Mouse (Mus musculus) midbrain, embryonic 14.5 days (tissue): ENCODE measurements around the gene Fam171a2. TPM values are rescaled to one million over a fixed set of nuclear protein-coding genes. Genes with fewer than 3 reads are reported as not detected.

Source experiments
- ATAC-seq: fragments of 200-750 bp; cut with Nextera tagmentation; 2 replicates; pipeline ENCODE4 v1.8.0; 2017; ENCODE audit warnings: moderate number of reproducible peaks, moderate library complexity; ENCODE audit not compliant: low FRiP score, low TSS enrichment
- DNase-seq: peaks from one replicate; pipeline ENCODE4 v3.0.0-alpha.2; 2015
- H3K27ac ChIP-seq: fragments of 300-500 bp; sonication (generic); replicated peaks from 2 replicates; pipeline ENCODE4 v1.5.1; 2014; ENCODE audit warnings: mild to moderate bottlenecking, low read depth, low read length, moderate library complexity
- H3K27me3 ChIP-seq: fragments of 300-500 bp; sonication (generic); 2 replicates; pipeline ENCODE4 v1.6.1; 2014; ENCODE audit warnings: low read length, control low read depth, mixed read lengths; ENCODE audit not compliant: control insufficient read depth, insufficient read depth
- H3K36me3 ChIP-seq: fragments of 300-500 bp; sonication (generic); 2 replicates; pipeline ENCODE4 v1.6.1; 2014; ENCODE audit warnings: low read length, control low read depth; ENCODE audit not compliant: control insufficient read depth, insufficient read depth
- H3K4me1 ChIP-seq: fragments of 300-500 bp; sonication (generic); 2 replicates; pipeline ENCODE4 v1.6.1; 2014; ENCODE audit warnings: mild to moderate bottlenecking, antibody characterized with exemption, low read length, control low read depth; ENCODE audit not compliant: control insufficient read depth, insufficient read depth
- H3K4me2 ChIP-seq: fragments of 300-500 bp; sonication (generic); 2 replicates; pipeline ENCODE4 v1.6.1; 2014; ENCODE audit warnings: mild to moderate bottlenecking, low read length, moderate library complexity
- H3K4me3 ChIP-seq: fragments of 300-500 bp; sonication (generic); replicated peaks from 2 replicates; pipeline ENCODE4 v1.5.1; 2014; ENCODE audit warnings: low read depth, low read length
- H3K9ac ChIP-seq: fragments of 300-500 bp; sonication (generic); replicated peaks from 2 replicates; pipeline ENCODE4 v1.6.1; 2014; ENCODE audit warnings: mild to moderate bottlenecking, low read length, moderate library complexity
- H3K9me3 ChIP-seq: fragments of 300-500 bp; sonication (generic); 2 replicates; pipeline ENCODE4 v1.6.1; 2016; ENCODE audit warnings: low read length, control low read depth, mixed read lengths; ENCODE audit not compliant: control insufficient read depth
- WGBS: fragments of 180-500 bp; shearing (Covaris S2); extraction: QIAGEN DNeasy Blood & Tissue Kit; methylation state at CpG from one replicate; pipeline ENCODE4 v1.1.7; 2014; 5-methylcytosine and 5-hydroxymethylcytosine counted together
- polyA plus RNA-seq: library from polyadenylated mRNA; unstranded; fragments of >200 nt; fragmentation: Nextera tagmentation; extraction: Ambion mirVana; gene quantifications from 2 replicates; pipeline ENCODE4 v1.2.1, GENCODE M21; 2014

Gene Fam171a2
- polyA plus RNA-seq, 1 experiment from 2014 or later: 28.6 TPM

DNA sequence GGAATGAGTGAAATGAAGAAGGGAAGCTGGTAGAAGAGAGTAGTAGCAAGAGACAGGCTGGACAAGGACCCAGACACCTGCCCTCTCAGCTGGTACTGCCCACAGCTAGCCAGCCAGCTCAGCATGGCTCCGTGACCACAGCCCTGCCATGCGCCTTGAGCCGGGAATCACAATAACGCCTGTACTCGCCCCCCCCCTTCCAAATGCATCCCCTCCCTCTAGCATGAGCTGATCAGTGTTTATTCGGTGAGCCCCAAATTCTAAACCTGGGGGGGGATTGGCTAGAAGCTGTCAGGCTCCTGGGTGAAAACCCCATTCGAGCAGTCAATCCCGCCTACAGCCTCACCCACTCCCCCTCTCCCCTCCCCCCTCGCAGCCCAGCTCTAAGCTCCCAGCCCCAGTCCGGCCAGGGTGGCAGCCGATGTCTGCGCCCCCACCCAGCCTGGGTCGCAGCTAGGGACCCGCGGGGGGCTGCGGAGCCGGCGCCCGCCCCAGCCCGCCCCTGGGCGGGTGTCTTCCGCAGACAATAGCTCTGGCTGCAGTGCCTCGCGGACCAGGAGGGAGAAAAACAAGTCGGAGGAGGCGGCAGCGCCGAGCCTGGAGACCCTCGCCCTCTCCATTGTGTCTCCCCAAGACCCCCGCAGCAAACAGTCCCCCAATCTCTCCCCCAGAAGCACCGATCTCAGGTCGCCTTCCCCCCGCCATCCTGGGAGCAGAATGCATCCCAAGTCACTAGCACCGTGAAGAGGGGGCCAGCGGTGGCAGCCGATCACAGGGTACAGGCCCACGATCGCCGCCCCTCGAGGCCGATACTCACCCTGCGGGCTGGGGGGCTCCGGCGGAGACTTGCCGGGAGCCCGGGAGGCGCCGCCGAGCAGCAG is 661 bp downstream of the Fam171a2 start:
- Histone ChIP-seq H3K4me1 (peaks cover 30% of the 10 kb centered on the region), H3K27ac (peak overlapping the region; percentile 98), H3K4me3 (peak overlapping the region; percentile 100), H3K27me3 (no peaks in the 10 kb centered on the region), H3K9ac (peak overlapping the region; percentile 100), H3K4me2 (peak overlapping the region; percentile 67), H3K36me3 (peaks cover 19% of the 10 kb centered on the region), H3K9me3 (no peaks in the 10 kb centered on the region)
- under 1% methylated on average over 49 of the region's 49 CpGs for WGBS
- ATAC-seq: peak; percentile 66
- peak; percentile 81 for DNase-seq

DNA sequence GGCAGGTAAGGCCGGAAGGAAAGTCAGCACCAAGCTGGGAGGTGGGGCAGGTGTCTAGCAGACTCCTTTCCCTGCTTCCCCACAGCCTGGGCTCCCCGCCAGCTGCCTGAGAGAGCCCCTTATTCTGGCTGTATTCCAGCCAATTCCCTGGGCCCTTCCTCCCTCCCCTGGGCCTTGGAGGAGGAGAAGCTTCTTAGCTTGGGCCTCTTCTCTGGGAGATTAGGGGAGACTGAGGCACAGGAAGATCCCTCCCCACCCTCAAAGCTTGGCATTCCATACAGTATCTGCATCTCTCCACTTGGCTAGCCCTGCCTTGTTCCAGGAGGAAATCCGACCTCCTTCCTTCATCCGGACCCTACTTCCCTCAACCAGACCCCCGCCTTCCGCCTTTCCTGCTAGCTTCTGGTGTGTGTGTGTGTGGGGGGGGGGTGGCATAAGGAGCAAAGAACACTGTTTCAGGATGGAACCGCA is 1.6 kb downstream of the Fam171a2 start:
- ATAC-seq: no peak
- H3K4me3 ChIP-seq: peak overlapping the region; percentile 100
- no peaks in the 10 kb centered on the region for H3K9me3 ChIP-seq
- H3K4me2 ChIP-seq: peak overlapping the region; percentile 67
- 22% methylated on average over 7 of the region's 7 CpGs for WGBS
- no peaks in the 10 kb centered on the region for H3K27me3 ChIP-seq
- peaks cover 28% of the 10 kb centered on the region for H3K36me3 ChIP-seq
- DNase-seq: peak; percentile 82
- peaks cover 30% of the 10 kb centered on the region for H3K4me1 ChIP-seq
- peak overlapping the region; percentile 98 for H3K27ac ChIP-seq
- H3K9ac ChIP-seq: peak overlapping the region; percentile 100

DNA sequence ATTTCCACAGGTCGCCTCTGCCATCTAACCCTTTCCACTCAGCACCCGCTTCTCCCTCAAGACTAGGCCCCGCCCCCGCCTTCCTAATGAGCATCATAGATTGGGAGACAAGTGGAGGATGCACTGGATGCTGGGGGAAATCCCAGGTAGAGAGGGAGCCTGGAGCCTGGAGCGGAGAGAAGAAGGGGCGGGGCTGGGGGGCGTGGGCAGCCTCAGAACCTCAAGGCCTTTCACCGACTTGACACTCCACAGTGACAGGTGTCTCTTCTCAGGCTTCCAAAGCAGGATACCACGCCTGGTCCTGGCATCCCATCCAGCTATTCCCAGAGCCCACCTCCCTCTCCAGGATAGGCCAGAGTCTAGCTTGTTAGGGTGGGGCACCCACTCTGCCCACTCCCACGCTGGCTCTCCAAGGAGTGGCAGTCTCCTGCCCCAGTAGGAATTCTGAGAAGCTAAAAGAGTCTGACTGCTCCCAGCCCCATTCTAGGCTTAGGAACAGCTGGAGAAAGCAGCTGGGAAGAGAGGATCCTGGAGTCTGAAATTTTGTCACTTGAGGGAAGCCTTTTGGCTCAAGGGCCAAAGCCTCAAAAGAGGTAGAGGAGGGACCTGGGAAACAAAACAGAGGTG is 2.1 kb downstream of the Fam171a2 start:
- H3K4me3 ChIP-seq: peak overlapping the region; percentile 100
- H3K27me3 ChIP-seq: no peaks in the 10 kb centered on the region
- 8% methylated on average over 10 of the region's 10 CpGs for WGBS
- peak overlapping the region; percentile 98 for H3K27ac ChIP-seq
- H3K36me3 ChIP-seq: peaks cover 33% of the 10 kb centered on the region
- peak overlapping the region; percentile 67 for H3K4me2 ChIP-seq
- DNase-seq: peak; percentile 42
- peak overlapping the region; percentile 100 for H3K9ac ChIP-seq
- no peak for ATAC-seq
- H3K9me3 ChIP-seq: no peaks in the 10 kb centered on the region
- peaks cover 30% of the 10 kb centered on the region for H3K4me1 ChIP-seq

DNA sequence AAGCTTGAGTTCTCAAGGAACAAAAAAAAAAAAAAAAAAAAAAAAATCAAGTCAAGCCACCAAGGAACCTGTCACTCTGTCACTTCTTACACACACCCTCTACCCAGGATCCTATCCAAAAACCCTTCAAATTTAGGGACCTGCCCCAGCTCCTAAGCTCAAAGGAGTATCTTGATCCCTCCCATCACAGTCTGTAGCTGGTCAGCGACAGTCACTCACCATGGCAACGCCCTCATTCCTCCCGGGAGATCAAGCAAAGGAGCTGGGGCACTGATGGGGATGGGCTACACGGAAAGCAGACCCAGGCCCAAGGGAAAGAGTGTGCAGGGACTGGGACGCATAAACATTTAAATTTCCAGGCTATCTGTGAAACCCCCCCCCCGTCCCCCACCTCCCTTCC is 2.7 kb downstream of the Fam171a2 start:
- Histone ChIP-seq H3K4me1 (peaks cover 30% of the 10 kb centered on the region), H3K4me2 (peak overlapping the region; percentile 67), H3K36me3 (peaks cover 39% of the 10 kb centered on the region), H3K9ac (peak overlapping the region; percentile 100; the same call in 1 of the 2 replicates), H3K9me3 (no peaks in the 10 kb centered on the region), H3K27ac (peak overlapping the region; percentile 98; the same call in 1 of the 2 replicates), H3K27me3 (no peaks in the 10 kb centered on the region), H3K4me3 (peak overlapping the region; percentile 100)
- no peak for ATAC-seq
- WGBS: 3% methylated on average over 6 of the region's 6 CpGs
- peak; percentile 45 for DNase-seq

DNA sequence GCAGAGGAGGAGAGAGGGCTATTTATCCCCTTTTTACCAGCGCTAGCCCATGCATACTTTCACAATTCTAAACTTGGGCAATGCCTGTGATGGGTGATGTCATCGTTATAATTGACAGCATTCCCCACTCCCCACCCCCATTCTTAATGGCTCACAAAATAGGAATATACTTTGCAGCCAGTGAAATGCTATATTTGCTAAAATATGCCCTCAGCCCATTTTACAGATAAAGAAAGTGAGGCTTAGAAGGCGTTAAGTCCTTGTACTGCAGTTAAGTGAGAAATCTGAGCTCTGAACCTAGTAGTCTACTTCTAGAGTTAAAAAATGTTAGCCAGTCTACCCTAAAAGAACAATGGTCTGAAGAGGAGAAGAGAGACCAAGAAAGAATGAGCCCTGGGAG is 3.2 kb downstream of the Fam171a2 start:
- peaks cover 44% of the 10 kb centered on the region for H3K36me3 ChIP-seq
- H3K4me3 ChIP-seq: no peak overlapping the region
- peaks cover 30% of the 10 kb centered on the region for H3K4me1 ChIP-seq
- H3K4me2 ChIP-seq: peak overlapping the region; percentile 67; the same call in 1 of the 2 replicates
- ATAC-seq: no peak
- no peaks in the 10 kb centered on the region for H3K9me3 ChIP-seq
- no peaks in the 10 kb centered on the region for H3K27me3 ChIP-seq
- no peak overlapping the region for H3K9ac ChIP-seq
- WGBS: 69% methylated on average over 3 of the region's 3 CpGs
- no peak for DNase-seq
- no peak overlapping the region for H3K27ac ChIP-seq

DNA sequence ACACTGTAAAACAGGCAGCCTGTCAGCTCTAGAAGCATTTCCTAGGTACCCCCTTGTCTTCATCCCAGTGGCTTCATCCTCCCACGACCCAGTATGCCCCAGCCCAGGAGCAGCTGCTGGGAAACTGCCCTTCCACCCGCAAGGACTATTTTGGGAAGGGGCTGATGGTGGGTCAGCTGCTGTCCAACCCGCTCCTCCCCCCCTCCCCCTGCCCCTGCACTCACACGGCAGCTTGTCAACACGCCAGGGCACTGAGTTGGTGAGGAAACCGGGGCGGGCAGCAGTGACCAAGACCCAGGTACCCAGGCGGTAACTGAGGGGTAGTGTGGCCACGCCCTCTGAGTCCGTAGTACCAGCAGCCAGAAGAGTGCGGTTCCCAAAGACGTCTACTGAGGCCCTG is 3.7 kb downstream of the Fam171a2 start:
- Histone ChIP-seq H3K4me3 (no peak overlapping the region), H3K27me3 (no peaks in the 10 kb centered on the region), H3K36me3 (peaks cover 50% of the 10 kb centered on the region), H3K4me1 (peaks cover 30% of the 10 kb centered on the region), H3K9ac (no peak overlapping the region), H3K4me2 (no peak overlapping the region), H3K27ac (no peak overlapping the region), H3K9me3 (no peaks in the 10 kb centered on the region)
- 72% methylated on average over 12 of the region's 12 CpGs for WGBS
- ATAC-seq (no peak), DNase-seq (no peak)

DNA sequence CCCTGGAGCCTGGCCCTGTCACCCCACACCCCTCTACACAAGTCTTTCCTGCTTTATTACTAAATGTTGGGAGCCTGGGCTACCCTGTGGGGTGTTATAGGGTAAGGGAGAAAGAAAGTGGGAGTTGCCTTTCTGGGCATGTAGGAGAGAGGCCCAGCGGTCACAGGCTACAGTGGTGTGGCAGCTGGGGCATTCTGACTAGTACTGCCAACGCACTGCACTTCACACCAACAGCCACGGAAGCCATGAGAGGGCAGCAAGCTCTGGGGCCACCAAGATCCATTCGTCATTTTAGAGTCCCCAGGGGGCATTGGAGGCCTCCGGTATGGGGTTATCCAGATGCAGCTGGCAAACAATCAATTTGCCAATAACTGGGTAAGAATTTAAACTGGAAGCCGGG is 5.4 kb downstream of the Fam171a2 start:
- no peaks in the 10 kb centered on the region for H3K9me3 ChIP-seq
- H3K27me3 ChIP-seq: no peaks in the 10 kb centered on the region
- 91% methylated on average over 6 of the region's 6 CpGs for WGBS
- H3K27ac ChIP-seq: no peak overlapping the region
- peaks cover 40% of the 10 kb centered on the region for H3K4me1 ChIP-seq
- H3K4me2 ChIP-seq: no peak overlapping the region
- DNase-seq (no peak), ATAC-seq (no peak)
- H3K4me3 ChIP-seq: no peak overlapping the region
- peaks cover 66% of the 10 kb centered on the region for H3K36me3 ChIP-seq
- H3K9ac ChIP-seq: no peak overlapping the region

DNA sequence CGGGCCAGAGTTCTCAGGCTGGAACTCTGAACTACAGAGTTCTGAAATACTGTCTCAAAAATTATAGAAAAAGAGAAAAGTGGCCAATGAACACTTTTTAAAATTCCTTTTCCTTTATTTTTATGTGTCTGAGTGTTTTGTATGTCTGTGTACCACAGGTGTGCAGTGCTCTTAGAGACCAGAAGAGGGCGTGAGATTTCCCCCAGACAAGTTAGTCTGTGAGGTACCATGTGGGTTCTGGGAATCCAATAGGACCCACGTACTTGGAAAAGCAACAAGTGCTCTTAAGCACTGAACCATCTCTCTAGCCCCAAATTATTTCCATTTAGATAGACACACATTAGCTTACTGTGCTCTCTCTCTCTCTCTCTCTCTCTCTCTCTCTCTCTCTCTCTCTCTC is 6.0 kb downstream of the Fam171a2 start:
- Histone ChIP-seq H3K4me2 (no peak overlapping the region), H3K9me3 (no peaks in the 10 kb centered on the region), H3K27ac (no peak overlapping the region), H3K27me3 (no peaks in the 10 kb centered on the region), H3K36me3 (peaks cover 73% of the 10 kb centered on the region), H3K4me3 (no peak overlapping the region), H3K4me1 (peaks cover 41% of the 10 kb centered on the region), H3K9ac (no peak overlapping the region)
- 81% methylated on average over 3 of the region's 3 CpGs for WGBS
- ATAC-seq (no peak), DNase-seq (no peak)
